Mouse (Mus musculus): ENCODE measurements at regions not wholly inside any gene's neighbourhood (a gene's known extent, or its start where the extent isn't known, plus 50 kb on each side); places are given as distances from the start of the nearest gene placed in this dataset.

- peak; percentile 74 for DNase-seq (ENCODE audit: low read depth, low spot score)
Measured at GRCm38 (mm10) chr4:124326301-124326700, 284.3 kb downstream of the 3100002H09Rik start.

DNA sequence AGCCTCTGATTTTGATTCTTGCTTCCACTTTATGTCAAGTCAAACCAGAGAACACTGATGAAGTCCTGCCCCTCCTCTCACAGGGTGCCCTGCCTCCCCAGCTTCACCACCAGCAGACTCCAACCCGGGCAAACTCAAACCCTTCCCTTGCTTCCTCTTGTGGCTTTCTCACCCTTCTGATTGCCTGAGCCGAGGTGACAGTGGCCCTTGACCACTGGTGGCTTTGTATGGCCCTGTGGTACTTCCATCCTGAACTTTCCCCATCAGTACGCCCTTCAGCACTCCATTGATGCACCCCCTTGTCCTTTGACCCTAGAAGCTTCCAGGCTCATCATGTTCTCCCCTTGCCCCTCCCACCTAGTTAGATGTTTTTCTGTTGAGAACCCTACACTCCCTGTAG lies 287.0 kb downstream of the 3100002H09Rik start:
- no peak for DNase-seq (ENCODE audit: low read depth, low spot score)

- peak; percentile 12 for DNase-seq (ENCODE audit: low read depth, low spot score)
Measured at GRCm38 (mm10) chr4:124321221-124321620, 289.4 kb downstream of the 3100002H09Rik start.

DNA sequence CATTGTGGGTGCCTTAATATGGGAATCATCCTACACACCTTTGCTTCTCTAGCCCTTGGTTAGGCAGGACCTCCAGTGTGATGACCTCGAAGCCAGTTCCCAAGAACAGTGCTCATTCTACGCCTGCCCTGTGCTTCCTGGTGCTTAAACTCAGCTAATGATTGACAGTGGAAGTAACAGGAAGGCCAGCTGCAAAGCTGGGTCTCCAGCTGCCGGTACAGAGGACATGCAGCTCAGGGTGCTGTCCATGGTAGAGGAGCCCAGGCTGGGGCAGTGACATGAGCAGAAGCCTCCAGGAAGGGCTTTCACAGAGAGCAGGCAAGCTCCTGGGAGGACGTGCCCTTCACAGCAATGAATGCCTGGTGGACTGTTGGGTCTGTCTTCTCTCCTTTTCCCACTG lies 293.6 kb downstream of the 3100002H09Rik start:
- DNase-seq (ENCODE audit: low read depth, low spot score): no peak

DNA sequence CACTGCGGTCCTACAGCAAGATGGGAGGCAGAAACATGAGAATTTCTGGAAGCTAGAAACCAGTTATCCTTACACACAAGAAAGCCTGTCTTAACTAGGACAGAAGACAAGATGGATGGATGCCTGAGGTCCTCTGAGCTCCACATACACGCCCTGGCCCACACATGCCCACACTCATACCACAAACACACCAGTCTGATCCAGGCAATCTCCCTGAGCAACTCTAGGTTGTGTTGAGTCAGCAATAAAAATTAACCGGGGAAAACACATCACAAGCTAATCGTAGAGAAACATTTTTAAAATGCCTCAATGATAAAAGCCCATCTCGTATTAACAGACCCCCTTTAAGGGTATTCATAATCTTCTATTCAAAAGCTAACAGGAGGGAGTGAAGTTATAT lies 298.9 kb downstream of the 3100002H09Rik start:
- no peak for DNase-seq (ENCODE audit: low read depth, low spot score)

DNA sequence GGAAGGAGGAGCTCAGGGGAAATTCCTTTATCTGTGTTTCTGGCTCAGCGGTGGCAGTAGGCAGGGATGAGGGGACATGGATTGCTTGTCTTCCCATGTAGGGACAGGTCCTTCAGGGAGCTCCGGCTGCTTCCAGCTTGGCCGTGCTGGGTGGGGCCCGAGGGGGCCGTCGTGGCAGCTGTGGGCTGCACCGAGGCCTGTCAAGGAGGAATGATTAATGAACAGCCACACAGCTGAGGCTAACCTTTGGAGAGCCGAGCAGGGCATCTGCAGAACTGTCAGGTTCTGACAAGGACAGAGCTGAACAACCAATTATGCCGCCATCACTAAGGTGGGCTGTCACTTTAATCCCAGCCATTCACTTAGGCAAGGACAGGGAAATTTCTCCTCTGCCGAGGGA lies 300.0 kb downstream of the 3100002H09Rik start:
- DNase-seq (ENCODE audit: low read depth, low spot score): no peak

- peak; percentile 61 for DNase-seq (ENCODE audit: low read depth, low spot score)
Measured at GRCm38 (mm10) chr4:124305871-124306555, 304.6 kb downstream of the 3100002H09Rik start.

- peak; percentile 85 for DNase-seq (ENCODE audit: low read depth, low spot score)
Measured at GRCm38 (mm10) chr4:124302950-124303349, 307.7 kb downstream of the 3100002H09Rik start.

DNA sequence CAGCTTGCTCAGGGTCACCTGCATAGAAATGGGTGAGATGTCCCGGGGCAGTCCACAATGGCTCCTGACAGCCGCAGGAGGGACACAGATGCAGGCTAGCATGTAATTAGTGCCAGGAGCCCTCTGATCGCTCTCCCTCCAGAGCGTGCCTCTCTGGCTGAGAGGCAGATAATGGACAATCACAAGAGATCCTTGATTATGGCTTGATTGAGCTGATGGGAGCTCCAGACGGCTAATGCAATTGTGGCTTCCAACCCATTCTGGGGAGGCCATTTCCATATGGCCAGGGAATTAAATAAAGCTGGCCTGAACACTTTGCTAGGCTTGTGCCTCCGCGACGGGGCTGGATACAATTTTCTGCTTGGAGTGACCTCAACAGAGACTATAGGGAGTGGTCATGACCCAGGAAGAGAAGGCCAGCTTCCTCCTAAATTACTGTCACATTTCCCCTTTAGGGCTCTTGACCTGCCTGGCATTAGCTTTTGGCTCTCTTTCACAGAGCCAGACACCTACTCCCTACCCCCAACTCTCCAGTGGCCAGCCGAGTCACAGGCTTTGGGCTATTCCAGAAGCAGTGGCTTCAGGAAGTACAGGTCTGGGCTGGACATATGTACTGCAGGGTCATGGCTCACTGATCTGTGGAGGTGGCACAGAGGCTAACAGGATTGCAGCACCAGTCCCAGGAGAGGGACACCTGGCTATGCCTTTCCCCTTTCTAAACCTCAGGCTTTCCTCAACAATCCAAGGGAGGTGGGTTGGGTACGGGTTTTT lies 311.8 kb downstream of the 3100002H09Rik start:
- no peak for DNase-seq (ENCODE audit: low read depth, low spot score)

DNA sequence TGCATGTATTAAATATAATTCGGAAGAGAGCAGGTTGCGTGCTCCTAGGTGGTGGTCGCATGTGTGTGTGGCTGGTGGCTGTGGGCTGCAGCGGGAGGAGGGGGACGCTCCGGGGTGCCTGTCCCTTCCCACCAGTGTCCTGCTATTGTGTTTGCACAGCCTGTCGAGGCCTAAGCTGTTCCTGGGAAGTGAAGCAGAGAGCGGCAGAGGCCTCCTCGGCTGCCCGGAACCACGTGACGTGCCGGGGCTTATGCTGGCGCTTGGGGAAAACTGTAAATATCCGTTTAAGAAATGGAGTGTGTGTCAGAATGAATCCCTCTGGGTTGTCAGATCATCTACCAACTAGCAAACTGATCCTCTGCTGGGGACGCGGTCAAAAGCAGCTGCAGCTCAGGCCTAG lies 318.3 kb downstream of the 3100002H09Rik start:
- DNase-seq (ENCODE audit: low read depth, low spot score): no peak

GRCm38 (mm10) chr4:124291767-124292166 lies 318.8 kb downstream of the 3100002H09Rik start:
- no peak for DNase-seq (ENCODE audit: low read depth, low spot score)

DNA sequence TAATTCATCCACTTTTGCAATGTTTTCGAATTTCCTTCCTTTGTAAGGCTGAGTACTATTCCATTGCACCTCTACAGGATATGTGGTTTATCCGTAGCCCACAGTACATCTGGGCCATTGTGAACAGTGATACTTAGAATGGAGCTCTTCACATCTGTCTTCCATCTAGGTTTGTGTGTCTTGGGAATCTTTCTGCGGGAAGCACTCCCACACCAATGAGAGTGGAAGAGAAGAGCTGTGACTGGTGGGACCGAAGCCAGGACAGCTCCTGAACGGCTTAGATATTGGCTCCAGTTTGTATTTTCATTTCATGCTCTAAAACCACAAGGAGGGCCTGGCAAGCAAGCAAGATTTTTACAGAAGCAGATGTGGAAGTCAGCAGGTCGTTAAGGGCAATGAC lies 323.1 kb downstream of the 3100002H09Rik start:
- DNase-seq (ENCODE audit: low read depth, low spot score): no peak

DNA sequence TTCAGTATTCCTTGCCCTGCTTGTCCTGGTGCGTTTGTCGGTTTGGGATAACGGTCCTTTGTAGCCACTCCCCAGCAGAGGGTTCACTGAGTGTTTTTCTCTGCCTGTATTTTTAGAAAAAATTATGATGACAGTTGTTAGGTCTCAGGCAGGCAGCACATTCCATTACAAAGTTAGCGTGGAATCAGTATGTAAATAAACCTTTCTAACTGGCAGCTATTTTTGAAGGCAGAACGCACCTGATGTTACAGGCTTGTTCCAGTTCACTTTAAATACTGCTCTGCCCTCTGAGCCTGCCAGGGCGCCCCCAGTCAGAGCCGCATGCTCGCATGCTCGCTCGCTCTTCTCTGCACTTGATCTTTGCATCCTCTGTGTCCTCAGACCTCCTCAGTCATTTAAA lies 331.9 kb downstream of the 3100002H09Rik start:
- DNase-seq (ENCODE audit: low read depth, low spot score): no peak

GRCm38 (mm10) chr4:124277456-124278181 lies 333.0 kb downstream of the 3100002H09Rik start:
- no peak for DNase-seq (ENCODE audit: low read depth, low spot score)

DNA sequence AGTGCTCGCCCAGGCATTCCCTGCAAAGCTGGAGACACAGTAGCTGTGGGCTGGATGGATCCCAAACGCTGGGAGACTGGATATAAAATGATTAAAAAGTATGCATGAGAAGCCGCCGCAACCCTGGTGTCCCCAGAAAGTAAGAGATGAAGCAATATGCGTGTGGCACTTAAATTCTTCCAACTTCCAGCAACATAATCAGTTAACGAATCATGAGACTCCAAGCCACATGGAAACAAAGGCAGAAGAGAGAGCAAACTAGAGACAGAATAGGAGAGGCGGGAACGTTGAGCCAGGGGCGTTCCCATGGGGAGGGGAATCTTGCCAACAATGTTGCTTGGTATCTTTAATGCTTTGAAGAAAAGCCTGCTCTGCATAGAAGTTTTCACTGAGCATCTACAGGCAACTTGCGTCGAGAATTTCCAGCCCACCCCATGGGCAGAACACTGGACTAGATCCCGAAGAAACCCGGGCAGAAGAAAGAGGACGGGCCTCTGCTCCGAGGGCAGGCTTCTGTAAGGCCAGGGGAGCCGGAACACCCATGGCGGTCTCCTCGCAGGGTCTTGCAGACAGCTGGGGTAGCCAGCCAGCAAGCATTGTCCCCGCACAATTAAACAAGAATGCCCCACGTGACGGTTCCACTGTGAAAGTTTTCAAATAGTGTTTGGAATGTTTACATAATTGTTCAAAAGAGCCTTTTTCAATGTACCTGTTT lies 333.7 kb downstream of the 3100002H09Rik start:
- DNase-seq (ENCODE audit: low read depth, low spot score): peak; percentile 37

DNA sequence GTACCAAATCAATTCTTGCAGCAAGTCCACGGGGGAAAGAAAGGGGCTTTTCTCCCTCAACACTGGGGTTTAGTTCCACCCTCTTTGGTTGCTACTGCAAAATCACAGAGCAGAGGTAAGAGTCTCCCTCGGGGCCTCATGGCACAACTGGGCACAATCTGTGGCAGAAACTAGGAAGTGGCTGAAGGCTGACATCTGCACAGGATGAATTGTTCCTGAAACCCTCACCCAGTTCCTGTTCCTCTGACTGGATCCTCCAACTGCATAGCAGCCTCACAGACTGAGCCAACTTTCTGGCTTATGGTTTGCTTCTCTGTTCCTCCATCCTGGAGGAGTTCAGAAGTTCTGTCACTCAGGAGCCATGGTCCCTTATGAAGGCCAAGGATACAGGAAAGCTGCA lies 338.6 kb downstream of the 3100002H09Rik start:
- no peak for DNase-seq (ENCODE audit: low read depth, low spot score)

DNA sequence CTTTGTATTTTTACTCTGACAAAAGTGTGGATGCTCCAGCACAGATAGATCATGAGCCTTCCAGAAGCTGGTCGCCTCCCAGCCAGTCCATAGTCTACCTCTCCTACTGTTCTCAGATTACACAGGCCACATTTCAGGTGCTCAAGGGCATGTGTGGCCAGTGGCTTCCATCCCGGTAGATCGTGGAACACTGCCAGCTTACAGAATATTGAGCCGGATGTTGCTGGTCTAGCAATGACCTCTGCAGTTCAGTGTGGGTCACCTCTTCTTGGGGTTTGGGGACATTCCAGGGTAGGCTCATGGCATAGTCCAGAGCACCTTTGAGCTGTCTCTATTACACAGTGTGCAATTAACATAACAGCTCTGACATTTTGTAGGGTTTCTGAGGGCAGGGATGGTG lies 342.2 kb downstream of the 3100002H09Rik start:
- DNase-seq (ENCODE audit: low read depth, low spot score): no peak

GRCm38 (mm10) chr4:124266573-124266972 lies 344.0 kb downstream of the 3100002H09Rik start:
- DNase-seq (ENCODE audit: low read depth, low spot score): no peak

- DNase-seq (ENCODE audit: low read depth, low spot score): peak; percentile 78
Measured at GRCm38 (mm10) chr4:124265527-124265926, 345.1 kb downstream of the 3100002H09Rik start.

DNA sequence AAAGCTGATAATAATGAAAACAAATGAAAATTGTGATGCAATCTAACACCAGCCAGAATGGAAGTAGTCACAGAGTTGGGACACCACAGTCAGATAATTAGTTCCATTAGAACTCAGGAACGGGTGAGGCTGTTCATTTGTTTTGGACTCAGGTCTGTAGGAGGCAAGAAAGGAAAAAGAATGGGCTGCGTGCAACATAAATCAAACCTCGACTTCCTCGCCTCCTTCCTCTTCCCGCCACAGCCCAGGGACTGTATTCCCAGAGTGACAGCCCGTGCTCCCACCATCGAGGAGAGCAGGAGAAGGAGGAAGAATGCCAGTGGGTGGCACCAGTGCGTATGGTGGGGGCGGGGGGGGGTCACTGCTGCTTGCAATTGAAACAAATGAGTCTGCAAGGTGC lies 339.2 kb upstream of the 4930535I16Rik start:
- no peak for DNase-seq (ENCODE audit: low read depth, low spot score)

DNA sequence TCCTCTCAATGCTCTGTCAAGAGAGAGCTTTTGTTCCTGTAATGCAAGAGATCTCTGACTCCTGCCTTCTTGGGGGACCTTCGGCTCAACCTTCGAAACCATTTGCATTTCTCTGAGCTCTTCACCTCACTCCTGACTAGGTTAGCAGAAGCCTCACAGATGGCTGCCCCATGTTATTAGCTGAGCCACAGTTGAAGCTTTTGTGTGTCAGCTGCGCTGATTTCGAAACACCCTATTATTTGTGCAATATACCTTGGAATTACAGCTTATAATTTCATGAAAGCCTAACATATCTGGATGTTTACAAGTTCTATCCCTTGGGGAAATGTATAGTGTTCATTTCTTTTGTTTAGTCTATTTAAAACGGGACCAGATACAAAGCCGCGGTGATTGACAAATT lies 338.7 kb upstream of the 4930535I16Rik start:
- no peak for DNase-seq (ENCODE audit: low read depth, low spot score)

- no peak for DNase-seq (ENCODE audit: low read depth, low spot score)
Measured at GRCm38 (mm10) chr4:124255183-124255543, 337.3 kb upstream of the 4930535I16Rik start.
